Mouse (Mus musculus) right cerebral cortex, postnatal 36 days (tissue): ENCODE results near the gene Fuk.
A peak's percentile ranks its signal among the peaks of the same experiment; 100 is the strongest.
"Not testable (repeated sequence)": the region's sequence is repeated elsewhere in the genome, so short reads cannot be mapped to it uniquely, and the experiment has no call there.

Source experiments
- DNase-seq, 2 experiments: peaks; one replicate each; pipeline ENCODE4 v3.0.0; 2022; ENCODE audit warnings: low spot score in 2 of 2, mixed read lengths in 1 of 2

Fuk gene

DNA sequence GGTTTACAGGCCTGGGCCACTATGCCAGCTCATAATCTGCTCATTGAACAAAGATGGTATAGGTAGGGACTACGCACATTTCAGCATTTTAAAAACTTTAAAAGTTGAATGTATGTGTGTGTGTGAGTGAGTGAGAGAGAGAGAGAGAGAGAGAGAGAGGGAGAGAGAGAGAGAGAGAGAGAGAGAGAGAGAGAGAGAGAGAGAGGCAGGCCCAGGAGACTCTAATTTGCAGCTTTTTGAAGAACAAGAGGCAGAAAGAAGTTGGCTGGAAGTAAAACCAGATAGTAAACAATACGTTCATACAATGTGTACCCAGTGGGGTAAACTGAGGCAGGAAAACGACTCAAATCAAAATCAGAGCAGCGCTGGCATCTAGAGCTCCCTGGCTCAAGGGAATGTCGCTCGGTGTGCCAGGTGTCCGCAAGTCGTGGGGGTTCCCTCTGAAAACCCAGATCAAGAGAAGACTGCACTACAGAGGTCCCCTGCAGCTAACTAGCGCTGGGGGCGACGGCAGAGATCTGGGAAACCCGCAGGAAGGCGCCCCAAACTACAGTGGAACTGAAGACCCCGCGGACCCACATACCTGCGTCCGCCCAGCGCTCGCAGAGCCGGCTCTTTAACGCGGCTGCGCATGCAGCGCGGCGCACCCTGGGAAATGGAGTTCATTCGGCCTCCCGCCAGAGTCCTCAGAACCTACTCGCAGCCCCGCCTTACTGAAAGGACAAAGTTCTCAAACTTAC, at the start of gene Fuk:
Gene Fuk, minus strand, starts transcription at position 650 of the 740 bp plus-strand sequence.
- DNase-seq, result peak; percentile 74 to 75

DNA sequence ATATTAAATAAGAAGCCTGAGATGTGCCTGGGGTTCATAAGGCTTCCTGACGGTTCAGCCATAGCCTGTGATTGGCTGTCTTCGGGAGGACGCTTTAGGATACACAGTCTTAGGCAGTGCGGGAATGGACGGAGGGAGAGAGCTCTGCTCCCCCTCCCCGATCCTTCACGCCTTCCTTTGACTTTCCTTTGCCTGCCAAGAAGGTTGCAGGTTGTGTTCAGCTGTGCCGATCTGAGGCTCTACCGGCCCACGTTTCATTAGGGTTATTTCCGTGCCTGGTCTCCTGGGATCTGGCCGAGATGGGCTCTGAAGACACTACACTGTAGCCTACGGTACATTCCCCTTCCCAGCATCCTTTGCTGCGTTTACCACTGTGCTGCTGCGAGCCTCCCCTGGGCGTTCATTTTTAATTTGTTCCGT, 47.8 kb upstream of the Fuk start:
- peak in 1 of 2 experiments; percentile 61 for DNase-seq

DNA sequence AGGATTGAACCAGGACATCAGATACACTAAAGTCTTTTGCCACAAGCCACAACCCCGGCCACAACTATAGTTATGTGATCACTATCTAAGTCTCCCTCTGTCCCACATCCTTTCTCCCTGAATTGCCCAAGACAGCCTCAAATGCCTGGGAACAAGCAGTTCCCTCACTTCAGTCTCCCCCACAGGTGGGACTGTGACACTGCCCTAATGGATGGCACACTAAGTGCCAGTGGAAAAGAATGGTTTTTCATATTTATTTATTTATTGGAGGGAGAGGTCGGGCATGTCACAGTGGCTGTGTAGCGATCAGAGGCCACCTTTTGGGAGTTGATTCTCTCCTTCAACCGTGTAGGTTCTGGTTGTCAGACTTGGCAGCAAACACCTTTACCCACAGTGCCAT, 43.4 kb upstream of the Fuk start:
- no peak for DNase-seq

DNA sequence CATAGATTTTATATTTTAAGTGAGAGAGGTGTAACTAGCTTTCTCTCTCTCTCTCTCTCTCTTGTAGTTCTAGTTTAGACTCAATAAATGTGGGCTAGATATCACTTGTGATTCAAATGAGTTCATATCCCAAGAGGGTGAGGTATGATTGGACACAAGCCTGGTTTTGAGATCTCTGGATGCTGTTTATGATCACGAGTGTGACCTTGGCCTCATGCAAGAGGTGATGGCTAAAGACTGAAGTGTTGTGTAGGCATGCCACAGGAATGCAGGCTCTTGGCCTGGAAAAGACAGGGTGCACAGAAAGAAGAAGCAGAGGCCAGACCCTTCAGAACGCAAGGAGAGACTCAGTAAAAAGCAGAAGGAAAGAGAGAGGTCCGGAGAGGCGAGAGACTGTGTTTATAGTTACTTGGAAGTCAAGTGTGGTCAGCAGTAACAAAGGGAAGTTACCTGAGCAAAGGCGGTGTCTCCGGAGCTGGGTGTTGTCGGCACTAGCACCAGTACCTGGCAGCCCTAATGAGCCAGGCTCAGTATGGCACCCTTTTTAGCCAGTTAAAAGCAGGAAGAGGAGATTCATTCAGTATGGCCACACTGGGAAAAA, 42.1 kb upstream of the Fuk start:
- DNase-seq, result no peak

DNA sequence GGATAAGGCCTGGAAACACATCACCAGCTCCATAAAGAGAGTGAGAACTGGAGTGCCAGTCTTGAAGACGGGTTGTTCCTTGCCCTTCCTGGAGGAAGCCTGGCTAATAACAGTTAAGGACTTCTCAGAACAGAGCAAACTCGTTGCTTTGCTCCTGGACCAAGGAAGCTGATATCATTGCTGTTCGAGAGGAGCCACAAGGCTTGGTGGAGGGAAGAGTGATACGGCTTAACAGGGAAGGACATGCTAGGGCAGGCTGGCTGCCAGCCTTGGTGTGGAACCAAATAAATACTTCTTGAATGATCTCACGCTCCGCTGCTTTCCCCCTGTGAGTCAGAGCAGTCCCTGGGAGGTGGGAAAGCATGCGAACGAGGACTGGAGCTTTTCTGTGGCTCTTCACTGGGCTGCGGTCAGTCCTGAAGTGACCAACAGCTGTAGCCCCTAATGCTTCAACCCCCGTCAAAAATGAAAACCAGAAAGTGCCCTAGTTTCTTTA, 39.2 kb upstream of the Fuk start:
- no peak for DNase-seq

DNA sequence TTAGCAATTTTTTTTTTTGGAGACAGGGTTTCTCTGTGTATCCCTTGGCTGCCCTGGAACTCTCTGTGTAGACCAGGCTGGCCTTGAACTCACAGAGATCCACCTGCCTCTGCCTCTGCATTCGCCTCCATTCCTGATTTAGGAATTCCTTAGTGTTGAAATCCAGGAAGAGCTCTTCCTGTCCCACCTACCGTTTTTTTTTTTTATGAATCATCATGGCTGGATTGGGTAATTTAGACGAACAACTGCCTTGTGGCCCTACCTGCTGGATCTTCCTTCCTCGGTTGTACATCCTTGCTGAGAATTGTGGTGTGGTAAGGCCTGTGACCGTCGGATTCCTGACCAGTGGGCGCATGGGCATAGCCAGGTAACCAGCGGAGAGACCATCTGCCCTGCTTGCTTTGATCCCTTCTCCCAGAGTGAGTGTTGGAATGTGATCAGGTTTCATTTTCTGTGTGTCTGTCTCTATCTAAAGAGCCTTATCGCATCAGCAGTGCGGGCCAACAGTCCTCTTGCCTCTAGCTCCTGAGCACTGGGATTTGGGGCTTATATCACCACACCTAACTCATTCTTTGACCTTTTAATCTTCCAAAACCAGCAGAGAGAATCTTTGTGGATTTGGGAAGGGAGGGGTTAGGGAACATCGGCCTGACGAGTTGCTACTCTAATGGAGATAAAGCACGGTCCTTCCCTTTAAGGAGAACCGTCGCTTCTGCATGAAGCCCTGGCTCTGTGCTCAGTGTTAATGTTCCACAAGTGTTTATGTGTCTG, 38.6 kb upstream of the Fuk start:
- no peak for DNase-seq

DNA sequence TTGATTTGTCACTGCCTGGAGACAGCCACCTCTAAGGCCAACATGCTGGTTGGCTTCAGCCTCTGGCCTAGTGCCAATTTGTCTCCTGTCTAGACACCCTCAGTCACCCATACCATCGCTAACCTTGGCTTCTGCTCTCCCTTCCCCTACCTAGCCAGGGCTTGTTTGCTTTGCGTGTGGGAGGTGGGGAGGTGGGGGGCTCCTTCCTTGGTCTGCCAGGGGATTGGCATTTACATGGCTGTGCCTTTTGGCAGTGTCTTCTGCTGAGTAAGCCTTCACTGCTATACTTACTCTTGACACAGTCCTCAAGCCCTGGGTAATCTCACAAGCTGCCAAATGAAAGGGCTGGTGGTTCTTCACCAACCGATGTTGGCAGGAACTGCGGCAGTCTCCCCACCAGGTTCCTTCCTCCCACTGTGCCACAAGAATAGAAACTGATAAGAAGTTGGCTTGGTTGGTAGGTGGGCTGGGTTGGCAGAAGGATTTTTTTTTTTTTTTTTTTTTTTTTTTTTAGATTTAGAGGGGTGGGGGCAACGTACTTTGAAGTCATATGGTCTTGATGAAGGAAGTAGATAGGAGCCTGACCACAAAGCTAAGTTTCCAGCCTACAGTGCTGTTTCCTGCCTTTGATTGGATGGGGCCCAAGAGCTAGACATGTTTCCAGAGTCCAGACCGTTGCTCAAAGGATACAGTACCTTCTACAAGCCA, 36.7 kb upstream of the Fuk start:
- DNase-seq, result peak; percentile 74 to 78

DNA sequence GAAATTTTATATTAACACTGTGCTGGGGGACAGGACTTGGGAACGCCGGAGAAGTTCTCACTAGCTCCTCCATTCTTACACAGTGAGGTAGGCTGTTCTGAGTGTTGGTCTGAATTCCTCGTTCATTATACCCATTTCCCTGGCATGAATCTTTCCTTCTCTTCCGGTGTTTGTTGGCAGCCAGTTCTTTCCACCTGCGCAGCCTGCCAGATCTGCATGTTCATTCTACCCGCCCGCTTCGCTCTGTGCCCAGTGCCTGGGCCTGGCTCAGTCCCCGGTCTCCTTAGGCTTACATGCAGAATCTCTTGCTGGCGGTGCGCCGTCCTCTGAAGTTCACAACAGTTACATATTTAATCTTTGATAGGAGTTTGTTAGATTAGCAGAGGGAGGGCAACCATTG, 33.9 kb upstream of the Fuk start:
- DNase-seq, result peak; percentile 37 to 41

DNA sequence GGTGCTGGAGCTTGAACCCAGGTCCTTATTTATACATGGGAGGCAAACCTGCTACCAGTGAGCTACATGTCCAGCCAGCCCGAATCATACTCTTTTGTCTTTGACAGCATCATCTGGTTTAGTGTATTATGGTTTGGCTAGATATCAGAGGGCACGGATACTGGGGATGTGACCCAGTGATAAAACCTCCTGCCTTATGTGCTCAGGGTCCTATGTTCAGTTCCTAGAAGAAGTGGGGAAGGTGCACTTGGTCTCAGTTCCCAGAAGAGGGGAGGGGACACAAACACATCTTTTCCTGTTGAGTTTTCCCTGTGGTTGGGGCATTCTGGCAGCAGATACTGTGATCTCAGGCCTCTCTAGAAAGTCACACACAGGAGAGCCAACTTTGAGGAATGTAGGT, 31.0 kb upstream of the Fuk start:
- DNase-seq, result no peak

DNA sequence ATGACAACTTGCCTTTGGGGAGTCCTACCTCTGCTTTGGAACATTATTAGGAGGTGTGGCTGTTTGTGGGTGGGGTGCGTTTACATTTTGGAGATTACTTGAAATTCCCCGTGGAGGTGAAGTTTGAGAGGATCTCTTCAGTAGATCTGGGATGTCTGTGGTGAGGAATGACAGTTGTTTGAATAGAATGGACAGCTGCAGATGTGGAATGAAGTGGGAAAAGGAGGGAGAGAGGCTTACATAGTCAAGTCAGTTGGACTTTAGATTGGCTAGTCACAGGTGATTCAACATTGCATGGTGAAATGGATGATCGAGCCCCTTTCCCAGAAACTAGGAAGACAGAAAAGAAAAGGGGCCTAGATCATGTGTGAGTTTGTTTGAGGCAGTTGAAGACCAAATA, 30.2 kb upstream of the Fuk start:
- no peak for DNase-seq

DNA sequence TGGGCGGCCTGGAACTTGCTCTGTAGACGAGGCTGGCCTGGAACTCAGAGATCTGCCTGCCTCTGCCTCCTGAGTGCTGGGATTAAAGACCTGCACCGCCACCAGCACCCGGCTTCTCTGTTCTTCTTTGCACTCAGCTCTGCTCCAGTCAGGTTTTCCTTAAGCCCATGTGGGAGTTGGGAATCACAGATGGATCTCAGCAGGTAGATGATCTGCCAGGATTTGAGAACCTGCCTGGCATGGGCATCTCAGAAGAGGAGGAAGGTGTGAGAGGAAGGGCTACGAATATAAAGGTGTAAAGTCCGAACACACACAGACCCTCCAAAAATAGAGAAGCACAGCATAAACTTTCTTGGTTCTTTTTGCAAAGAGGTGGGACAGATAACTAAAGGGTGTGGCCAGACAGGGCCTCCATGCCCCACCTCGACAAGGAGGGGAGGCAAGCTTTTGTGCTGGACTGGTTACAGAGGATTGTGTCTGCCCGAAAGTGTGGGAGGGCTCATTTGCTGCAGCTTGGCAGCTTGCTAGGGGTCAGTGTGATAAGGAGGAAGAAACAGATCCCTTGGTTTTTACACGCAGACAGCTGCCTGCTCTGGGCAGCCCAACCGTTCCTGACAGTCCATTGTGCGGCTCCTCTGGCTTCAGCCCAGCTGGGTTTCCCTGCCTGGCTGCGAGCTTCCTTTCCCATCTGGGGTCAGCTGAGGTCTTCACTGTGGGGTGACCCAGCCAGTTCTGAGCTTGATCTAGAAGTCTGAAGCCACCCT, 29.1 kb upstream of the Fuk start:
- DNase-seq, result no peak

DNA sequence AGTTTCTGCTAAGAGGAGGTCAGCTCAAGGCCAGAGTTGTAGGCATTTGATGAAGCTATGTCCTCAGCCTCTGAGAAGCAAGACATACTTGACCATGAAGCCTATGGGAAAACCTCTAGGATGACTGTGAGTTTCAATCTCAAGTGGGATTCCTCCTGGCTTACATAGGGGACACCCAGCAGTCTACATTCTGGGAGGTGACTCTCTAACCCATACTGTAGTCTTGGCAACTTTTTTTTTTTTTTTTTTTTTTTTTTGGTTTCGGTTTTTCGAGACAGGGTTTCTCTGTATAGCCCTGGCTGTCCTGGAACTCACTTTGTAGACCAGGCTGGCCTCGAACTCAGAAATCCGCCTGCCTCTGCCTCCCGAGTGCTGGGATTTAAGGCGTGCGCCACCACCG, 27.4 kb upstream of the Fuk start:
- not testable (repeated sequence) for DNase-seq

DNA sequence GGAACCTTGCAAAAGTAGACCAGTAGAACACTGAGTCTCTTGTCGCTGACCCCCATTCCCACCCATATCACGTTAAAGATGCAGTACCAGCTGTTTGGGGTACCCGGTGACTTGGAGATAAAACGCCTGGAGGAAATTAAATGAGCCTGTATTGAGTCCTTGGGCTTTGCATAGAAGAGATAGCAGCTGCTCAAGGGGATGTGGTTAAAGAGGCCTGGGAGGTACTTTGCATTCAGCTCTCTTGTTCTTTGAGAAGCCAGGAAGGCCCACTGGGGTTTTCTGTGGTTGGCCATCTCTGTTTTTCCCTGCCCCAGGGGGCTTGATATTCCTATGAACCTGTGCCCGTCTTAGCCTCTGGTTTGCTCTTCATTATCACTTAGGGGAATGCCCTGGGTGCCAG, 26.8 kb upstream of the Fuk start:
- DNase-seq, result no peak

DNA sequence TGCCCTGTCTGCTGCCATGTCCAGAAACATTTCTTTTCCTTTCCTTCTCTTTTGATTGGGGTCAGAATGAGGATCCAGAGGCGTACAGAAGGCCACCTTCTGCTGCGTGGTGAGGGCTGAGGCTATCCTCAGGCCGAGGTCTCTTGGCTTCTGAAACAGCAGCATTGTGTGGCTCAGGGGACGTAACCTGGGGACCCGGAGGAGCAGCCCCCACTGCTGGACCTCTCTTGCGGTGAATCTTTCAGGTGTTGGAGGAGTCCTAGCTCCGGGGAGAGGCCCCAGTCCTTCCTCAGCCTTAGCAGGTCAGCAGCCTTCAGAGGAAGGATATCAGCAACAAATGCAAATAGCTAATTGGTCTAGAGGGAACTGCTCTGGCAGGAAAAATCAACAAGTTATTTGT, 26.1 kb upstream of the Fuk start:
- no peak for DNase-seq

DNA sequence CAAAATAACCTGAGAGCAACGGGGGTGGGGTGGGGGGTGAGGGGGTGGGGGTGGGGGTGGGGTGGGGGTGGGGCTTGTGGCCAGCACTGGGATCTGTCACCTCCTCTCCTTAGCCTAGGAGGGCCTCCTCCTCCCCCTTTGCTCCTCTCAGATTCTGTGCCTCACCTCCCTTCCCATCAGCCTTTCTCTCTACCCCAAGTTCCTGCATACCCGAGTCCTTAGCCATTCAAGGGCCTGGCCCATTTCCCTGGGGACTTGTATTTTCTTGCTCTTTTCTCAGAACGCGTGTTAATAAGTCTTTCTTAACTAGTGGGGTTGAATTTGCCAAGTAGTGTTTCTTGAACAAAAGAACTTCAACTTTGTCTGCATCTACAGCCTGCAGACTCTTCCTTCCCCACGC, 24.4 kb upstream of the Fuk start:
- DNase-seq, result no peak

DNA sequence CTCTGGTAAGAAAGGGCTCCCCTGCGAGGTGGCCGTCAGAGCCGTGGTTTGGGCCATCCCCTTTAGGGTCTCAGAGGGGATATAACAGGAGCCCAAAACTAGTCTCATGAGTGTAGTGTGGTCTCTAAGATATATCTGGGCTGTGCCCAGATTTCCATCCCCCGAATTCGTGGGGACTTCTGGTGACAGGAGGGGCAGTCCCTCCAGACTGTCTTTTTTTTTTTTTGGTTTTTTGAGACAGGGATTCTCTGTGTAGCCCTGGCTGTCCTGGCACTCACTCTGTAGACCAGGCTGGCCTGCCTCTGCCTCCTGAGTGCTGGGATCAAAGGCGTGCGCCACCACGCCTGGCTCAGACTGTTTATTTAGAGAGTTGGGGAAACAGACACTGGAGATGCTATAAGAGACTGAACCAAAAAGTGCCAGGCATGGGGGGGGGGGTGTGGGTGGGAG, 23.4 kb upstream of the Fuk start:
- DNase-seq, result no peak

DNA sequence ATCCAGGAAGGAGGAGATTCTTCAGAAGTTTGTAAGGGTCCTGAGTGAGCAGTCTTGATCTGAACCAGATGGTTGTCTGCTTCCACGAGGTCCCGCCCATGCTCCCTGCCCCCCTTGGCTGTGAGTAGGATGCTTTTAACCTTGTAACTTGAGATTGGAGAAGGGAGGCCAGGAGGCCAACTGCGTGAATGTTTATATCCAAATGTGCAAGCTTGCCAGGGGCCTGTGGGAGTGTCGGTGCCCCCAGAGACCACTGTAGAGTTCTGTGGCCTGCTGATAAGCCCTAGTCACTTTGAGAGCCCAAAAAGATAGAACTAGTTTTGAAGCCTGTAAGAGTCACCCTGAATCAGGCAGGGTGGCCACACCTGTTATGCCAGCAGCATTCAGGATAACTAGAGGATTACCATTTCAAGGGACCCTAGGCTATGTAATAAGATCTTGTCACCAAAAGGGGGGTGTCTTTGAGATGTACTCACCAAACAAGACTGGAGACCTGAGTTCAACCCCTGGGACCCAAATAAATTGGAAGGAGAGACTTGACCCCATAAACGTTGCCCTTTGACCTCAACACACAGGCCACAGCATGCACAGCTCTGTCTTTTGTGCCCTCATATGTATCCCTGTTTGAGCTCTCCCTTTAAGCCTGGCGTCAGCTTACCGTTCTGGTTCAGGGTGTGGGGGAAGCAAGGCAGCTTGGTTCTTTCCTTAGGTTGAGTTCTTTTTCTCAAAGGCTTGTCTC, 19.4 kb upstream of the Fuk start:
- DNase-seq, result no peak

DNA sequence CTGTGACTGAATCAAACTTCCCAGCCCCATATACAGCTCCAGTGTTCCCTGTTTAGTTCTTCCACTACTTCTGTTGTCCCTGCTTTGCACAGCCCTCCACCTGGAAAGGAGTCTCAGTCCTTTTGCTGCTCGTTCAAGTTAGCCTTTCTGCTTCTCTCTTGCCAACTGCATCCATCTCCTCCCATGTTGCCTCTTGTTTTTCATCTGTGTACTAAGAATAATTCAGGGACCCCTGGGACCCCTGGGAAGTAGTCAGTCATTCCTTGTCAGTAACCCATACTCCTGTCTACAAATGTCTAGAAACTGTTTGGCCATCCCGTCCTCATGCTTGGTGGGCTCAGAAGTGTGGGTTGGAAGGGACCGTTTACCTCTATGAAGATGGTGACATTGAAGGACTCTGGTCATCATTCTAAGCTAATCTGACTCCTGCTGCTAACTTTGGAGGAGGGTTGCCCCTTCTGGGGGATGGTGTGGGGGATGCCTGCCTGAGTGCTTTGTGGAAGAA, 18.5 kb upstream of the Fuk start:
- DNase-seq, result no peak

DNA sequence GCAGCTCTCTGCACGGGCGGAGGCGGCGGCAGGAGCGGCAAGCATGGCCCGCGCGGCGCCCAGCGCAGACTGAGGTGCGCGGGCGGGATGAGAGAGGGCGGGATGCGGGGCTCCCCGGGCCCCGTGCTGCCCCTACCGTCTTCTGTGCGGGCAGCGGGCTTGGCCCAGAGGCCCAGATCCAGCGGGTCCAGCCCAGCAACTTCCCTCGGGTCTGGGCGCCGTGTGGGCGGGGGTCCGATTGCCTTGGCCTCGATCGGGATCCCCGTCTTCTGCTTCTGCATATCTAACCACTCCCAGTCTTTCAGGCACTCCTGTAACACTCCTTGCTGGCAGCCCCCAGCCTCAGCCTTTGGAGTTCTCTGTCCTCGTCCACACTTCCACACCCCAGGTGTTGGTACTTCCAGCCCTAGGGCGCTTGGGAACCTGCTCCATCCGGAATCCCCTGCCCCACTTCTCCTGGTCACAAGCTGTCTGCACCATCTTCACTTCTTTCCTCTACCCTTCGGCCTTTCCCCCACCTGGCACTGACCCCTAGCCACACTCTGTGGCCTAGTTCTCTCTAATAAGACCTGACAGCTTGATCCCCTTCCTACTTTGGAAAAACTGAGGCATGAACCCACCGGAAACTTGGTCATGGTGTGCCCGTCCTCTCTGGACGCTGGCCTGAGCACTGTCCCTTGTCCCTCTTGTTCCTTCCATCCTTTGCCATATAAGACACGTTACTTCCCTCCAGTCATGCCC, 17.9 kb upstream of the Fuk start:
- DNase-seq, result peak; percentile 39 to 46
